Mouse (Mus musculus): Measurements from ENCODE around the gene Pnpo.

Gene Pnpo

GRCm38 (mm10) chr11:96906431-96907161 is 37.2 kb downstream of the Pnpo start:
- DNase-seq (ENCODE audit: low spot score in 2 of 2) = no peak

- no peak for DNase-seq (ENCODE audit: low spot score in 2 of 2)
These were observed 40.8 kb downstream of the Pnpo start for GRCm38 (mm10) chr11:96902639-96903635.

- DNase-seq (ENCODE audit: low spot score in 2 of 2) = no peak
These were observed 42.5 kb downstream of the Pnpo start for GRCm38 (mm10) chr11:96901332-96901731.

- DNase-seq (ENCODE audit: low spot score in 2 of 2) = no peak
These were observed 44.1 kb downstream of the Pnpo start for GRCm38 (mm10) chr11:96899449-96900306.

- DNase-seq (ENCODE audit: low spot score in 2 of 2) = no peak
These were observed 47.9 kb downstream of the Pnpo start for GRCm38 (mm10) chr11:96895886-96896285.

- no peak for DNase-seq (ENCODE audit: low spot score in 2 of 2)
These were observed 50.5 kb downstream of the Pnpo start for GRCm38 (mm10) chr11:96893203-96893842.

GRCm38 (mm10) chr11:96891784-96892527 is 51.8 kb downstream of the Pnpo start:
- DNase-seq (ENCODE audit: low spot score in 2 of 2) = no peak

All from natural killer cell, adult 2 months (primary cell).